Mouse (Mus musculus): ENCODE data around the gene Myo3a. TPM values are rescaled to one million over a fixed set of nuclear protein-coding genes. Genes with fewer than 3 reads are reported as not detected.
"Not testable (repeated sequence)": the region's sequence is repeated elsewhere in the genome, so short reads cannot be mapped to it uniquely, and the experiment has no call there.

The Myo3a gene
- total and polyA plus RNA-seq, 3 experiments: not detected

GRCm38 (mm10) chr2:22548421-22548820 is 321.1 kb downstream of the Myo3a start:
- no peak overlapping the region for H3K4me3 ChIP-seq
- H3K27me3 ChIP-seq (ENCODE audit: control insufficient read depth, insufficient read depth, low read length): no peaks in the 10 kb centered on the region
- H3K36me3 ChIP-seq (ENCODE audit: control insufficient read depth, insufficient read depth, low read length): no peaks in the 10 kb centered on the region
- TF ChIP-seq EP300 (IDR thresholded peaks at IDR 0.05; ENCODE audit: insufficient read depth, low read depth, low read length): no peak
- no peak for TF ChIP-seq CTCF (IDR thresholded peaks at IDR 0.05)
- H3K4me1 ChIP-seq (ENCODE audit: control insufficient read depth, insufficient read depth, low read length): no peaks in the 10 kb centered on the region
- DNase-seq: no peak
- H3K9ac ChIP-seq (ENCODE audit: low read depth, low read length): no peak overlapping the region
- intact Hi-C loops (cut with DNase I): no loop called here
- WGBS: 63% methylated on average over 6 of the region's 6 CpGs
- no peaks in the 10 kb centered on the region for H3K79me2 ChIP-seq (replicated peaks; ENCODE audit: control insufficient read depth, insufficient read depth, low read length)
- H3K27ac ChIP-seq: no peak overlapping the region

DNA sequence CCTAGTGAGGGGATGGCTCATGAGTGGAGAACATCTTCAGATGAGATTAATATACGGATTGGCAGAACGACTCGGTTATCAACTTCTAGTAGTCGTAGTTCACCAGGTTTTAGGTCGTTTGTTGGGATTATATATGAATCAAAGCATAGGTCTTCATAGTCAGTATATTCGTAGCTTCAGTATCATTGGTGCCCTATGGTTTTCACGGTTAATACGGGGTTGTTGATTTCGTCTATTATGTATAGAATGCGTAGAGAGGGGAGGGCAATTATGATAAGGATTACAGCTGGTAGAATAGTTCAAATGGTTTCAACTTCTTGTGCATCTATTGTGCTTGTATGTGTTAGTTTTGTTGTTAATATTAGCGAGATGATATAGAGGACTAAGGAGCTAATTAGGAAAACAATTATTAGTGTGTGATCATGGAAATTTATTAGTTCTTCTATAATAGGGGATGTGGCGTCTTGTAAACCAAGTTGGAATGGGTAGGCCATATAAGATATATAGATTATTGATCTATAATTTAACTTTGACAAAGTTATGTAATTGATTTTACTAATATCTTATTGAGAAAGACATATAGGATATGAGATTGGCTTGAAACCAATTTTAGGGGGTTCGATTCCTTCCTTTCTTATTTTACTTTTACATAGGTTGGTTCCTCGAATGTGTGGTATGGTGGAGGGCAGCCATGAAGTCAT is 360.3 kb downstream of the Myo3a start:
- intact Hi-C loops (cut with DNase I); H3K36me3 ChIP-seq (ENCODE audit: control insufficient read depth, insufficient read depth, low read length); H3K9ac ChIP-seq (ENCODE audit: low read depth, low read length); H3K79me2 ChIP-seq (replicated peaks; ENCODE audit: control insufficient read depth, insufficient read depth, low read length); H3K27me3 ChIP-seq (ENCODE audit: control insufficient read depth, insufficient read depth, low read length); H3K4me1 ChIP-seq (ENCODE audit: control insufficient read depth, insufficient read depth, low read length); H3K4me3 ChIP-seq; H3K27ac ChIP-seq; DNase-seq: not testable (repeated sequence)
- WGBS: 60% methylated on average over 14 of the region's 14 CpGs

DNA sequence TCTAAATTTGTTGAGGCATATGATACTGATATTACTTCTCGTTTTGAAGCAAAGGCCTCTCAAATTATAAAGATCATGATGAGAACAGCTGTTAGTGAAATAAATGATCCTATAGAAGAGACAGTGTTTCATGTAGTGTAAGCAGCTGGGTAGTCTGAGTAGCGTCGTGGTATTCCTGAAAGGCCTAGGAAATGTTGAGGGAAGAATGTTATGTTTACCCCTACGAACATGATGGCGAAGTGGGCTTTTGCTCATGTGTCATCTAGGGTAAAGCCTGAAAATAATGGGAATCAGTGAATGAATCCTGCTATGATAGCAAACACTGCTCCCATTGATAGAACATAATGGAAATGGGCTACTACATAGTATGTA is 360.9 kb downstream of the Myo3a start:
- DNase-seq; H3K4me3 ChIP-seq; H3K4me1 ChIP-seq (ENCODE audit: control insufficient read depth, insufficient read depth, low read length); H3K9ac ChIP-seq (ENCODE audit: low read depth, low read length); intact Hi-C loops (cut with DNase I); H3K27ac ChIP-seq; H3K79me2 ChIP-seq (replicated peaks; ENCODE audit: control insufficient read depth, insufficient read depth, low read length); H3K36me3 ChIP-seq (ENCODE audit: control insufficient read depth, insufficient read depth, low read length); H3K27me3 ChIP-seq (ENCODE audit: control insufficient read depth, insufficient read depth, low read length): not testable (repeated sequence)
- WGBS: 67% methylated on average over 5 of the region's 5 CpGs

- H3K4me3 ChIP-seq; H3K36me3 ChIP-seq (ENCODE audit: control insufficient read depth, insufficient read depth, low read length); DNase-seq; H3K9ac ChIP-seq (ENCODE audit: low read depth, low read length); H3K79me2 ChIP-seq (replicated peaks; ENCODE audit: control insufficient read depth, insufficient read depth, low read length); H3K27me3 ChIP-seq (ENCODE audit: control insufficient read depth, insufficient read depth, low read length); H3K4me1 ChIP-seq (ENCODE audit: control insufficient read depth, insufficient read depth, low read length); H3K27ac ChIP-seq; intact Hi-C loops (cut with DNase I): not testable (repeated sequence)
- 35% methylated on average over 12 of the region's 12 CpGs for WGBS
Observed at GRCm38 (mm10) chr2:22588673-22589381, 361.5 kb downstream of the Myo3a start.

- H3K27ac ChIP-seq; DNase-seq; intact Hi-C loops (cut with DNase I); H3K9ac ChIP-seq (ENCODE audit: low read depth, low read length); H3K4me3 ChIP-seq; H3K4me1 ChIP-seq (ENCODE audit: control insufficient read depth, insufficient read depth, low read length); H3K27me3 ChIP-seq (ENCODE audit: control insufficient read depth, insufficient read depth, low read length); H3K79me2 ChIP-seq (replicated peaks; ENCODE audit: control insufficient read depth, insufficient read depth, low read length); H3K36me3 ChIP-seq (ENCODE audit: control insufficient read depth, insufficient read depth, low read length): not testable (repeated sequence)
- 63% methylated on average over 16 of the region's 17 CpGs for WGBS
Observed at GRCm38 (mm10) chr2:22589382-22590205, 362.3 kb downstream of the Myo3a start.

DNA sequence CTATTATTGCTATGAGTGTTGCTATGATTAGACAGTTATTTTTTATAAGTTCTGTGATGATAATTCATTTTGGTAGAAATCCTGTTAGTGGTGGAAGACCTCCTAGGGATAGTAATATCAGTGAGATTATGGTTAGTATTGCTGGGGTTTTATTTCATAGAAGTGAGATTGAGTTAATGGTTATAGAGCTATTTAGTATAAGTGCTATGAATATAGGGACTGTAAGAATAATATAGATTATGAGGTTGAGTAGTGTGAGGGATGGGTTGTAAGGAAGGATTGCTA is 362.8 kb downstream of the Myo3a start:
- intact Hi-C loops (cut with DNase I): no loop called here
- H3K27me3 ChIP-seq (ENCODE audit: control insufficient read depth, insufficient read depth, low read length): no peaks in the 10 kb centered on the region
- H3K36me3 ChIP-seq (ENCODE audit: control insufficient read depth, insufficient read depth, low read length): no peaks in the 10 kb centered on the region
- no peak for DNase-seq
- no peaks in the 10 kb centered on the region for H3K4me1 ChIP-seq (ENCODE audit: control insufficient read depth, insufficient read depth, low read length)
- no peak overlapping the region for H3K9ac ChIP-seq (ENCODE audit: low read depth, low read length)
- H3K27ac ChIP-seq: no peak overlapping the region
- TF ChIP-seq CTCF (IDR thresholded peaks at IDR 0.05) (no peak), POLR2A (IDR thresholded peaks at IDR 0.05; ENCODE audit: insufficient read depth, low read depth, low read length) (no peak), EP300 (IDR thresholded peaks at IDR 0.05; ENCODE audit: insufficient read depth, low read depth, low read length) (no peak)
- no peak overlapping the region for H3K4me3 ChIP-seq
- no peaks in the 10 kb centered on the region for H3K79me2 ChIP-seq (replicated peaks; ENCODE audit: control insufficient read depth, insufficient read depth, low read length)

Measured in heart, adult 2 months (tissue).